Mouse (Mus musculus) Patski (cell line): ENCODE measurements around the gene 4930402H24Rik. TPM values are rescaled to one million over a fixed set of nuclear protein-coding genes. Genes with fewer than 3 reads are reported as not detected.
"Not testable (repeated sequence)": the region's sequence is repeated elsewhere in the genome, so short reads cannot be mapped to it uniquely, and the experiment has no call there.

ENCODE experiments used
- ATAC-seq: fragments of 100-300 bp; one replicate; pipeline ENCODE4 v1.8.0; 2021
- CTCF ChIA-PET: fragments of 350-600 bp; sonication (Branson Sonifier 250); formaldehyde crosslinking; loops from one replicate; lab custom pipeline; 2022; ENCODE audit warnings: inconsistent platforms; lab: Charles Lee
- POLR2A ChIA-PET: fragments of 350-600 bp; sonication (Branson Sonifier 250); formaldehyde crosslinking; loops from one replicate; lab custom pipeline; 2022; ENCODE audit warnings: antibody characterized with exemption, inconsistent platforms; lab: Charles Lee
- DNase-seq: peaks from one replicate; pipeline ENCODE4 v3.0.0-alpha.2; 2011; ENCODE audit warnings: low read depth, low spot score
- H3K27me3 ChIP-seq: fragments of 371-371 bp; one replicate; pipeline ENCODE4 v1.5.1; 2021
- CTCF ChIP-seq: fragments of 100-300 bp; IDR thresholded peaks from one replicate; pipeline ENCODE4 v1.5.1; 2021
- in situ Hi-C: fragments of 300-500 bp; cut with MboI; formaldehyde crosslinking; loops from 3 replicates; pipeline ENCODE4 v1.11.1; 2018; ENCODE audit warnings: low pct_unique_long_range_greater_than_20kb, mixed read lengths
- polyA plus RNA-seq: library from polyadenylated mRNA; unstranded; gene quantifications from one replicate; pipeline ENCODE4 v1.2.3, GENCODE M21; 2021

Gene 4930402H24Rik
- polyA plus RNA-seq, 1 experiment from 2014 or later = 50.9 TPM

GRCm38 (mm10) chr2:130838131-130838530, 68.1 kb downstream of the 4930402H24Rik start:
- CTCF ChIA-PET = interaction anchor here (1.0 kb wide), 1 partner anchor 11 kb away, joined by 3 read pairs; no protein-coding TSS in a partner anchor

GRCm38 (mm10) chr2:130833699-130834098, 72.5 kb downstream of the 4930402H24Rik start:
- DNase-seq (no peak), ATAC-seq (no peak)
- in situ Hi-C loops = no loop called here
- CTCF ChIA-PET = no interaction called here
- POLR2A ChIA-PET = interaction anchor here (0.5 kb wide), 1 partner anchor 12 kb away, joined by 7 read pairs; no protein-coding TSS in a partner anchor
- TF ChIP-seq CTCF = no peak
- no peaks in the 10 kb centered on the region for H3K27me3 ChIP-seq

More at GRCm38 (mm10) chr2:130838131-130838530, 68.1 kb downstream of the 4930402H24Rik start:
- TF ChIP-seq CTCF = no peak
- H3K27me3 ChIP-seq = no peaks in the 10 kb centered on the region
- POLR2A ChIA-PET = interaction anchor here (0.6 kb wide), 1 partner anchor 11 kb away, joined by 3 read pairs; no protein-coding TSS in a partner anchor
- DNase-seq (no peak), ATAC-seq (no peak)
- in situ Hi-C loops = no loop called here

- no peak for ATAC-seq
- ChIA-PET CTCF (interaction anchor here (1.2 to 1.5 kb wide), 3 partner anchors 13 to 18 kb away, joined by 3 to 4 read pairs (median 4); no protein-coding TSS in a partner anchor), POLR2A (no interaction called here)
- TF ChIP-seq CTCF = no peak
- no peaks in the 10 kb centered on the region for H3K27me3 ChIP-seq
- in situ Hi-C loops = no loop called here
- no peak for DNase-seq
Observed at GRCm38 (mm10) chr2:130832582-130832981, 73.6 kb downstream of the 4930402H24Rik start.

- ChIA-PET POLR2A (no interaction called here), CTCF (interaction anchor here (1.2 to 1.5 kb wide), 3 partner anchors 13 to 18 kb away, joined by 3 to 4 read pairs (median 4); no protein-coding TSS in a partner anchor)
- in situ Hi-C loops = no loop called here
- no peak for ATAC-seq
- no peak for DNase-seq
- H3K27me3 ChIP-seq = no peaks in the 10 kb centered on the region
- no peak for TF ChIP-seq CTCF
Observed at GRCm38 (mm10) chr2:130832012-130832411, 74.2 kb downstream of the 4930402H24Rik start.

GRCm38 (mm10) chr2:130830236-130830635, 76.0 kb downstream of the 4930402H24Rik start:
- H3K27me3 ChIP-seq = no peaks in the 10 kb centered on the region
- CTCF ChIA-PET = no interaction called here
- in situ Hi-C loops = no loop called here
- DNase-seq = no peak
- ATAC-seq = no peak
- no peak for TF ChIP-seq CTCF
- POLR2A ChIA-PET = interaction anchor here (0.6 kb wide), 1 partner anchor 115 kb away, joined by 3 read pairs; no protein-coding TSS in a partner anchor

GRCm38 (mm10) chr2:130829496-130829895, 76.7 kb downstream of the 4930402H24Rik start:
- H3K27me3 ChIP-seq = no peaks in the 10 kb centered on the region
- POLR2A ChIA-PET = interaction anchor here (0.6 kb wide), 1 partner anchor 114 kb away, joined by 3 read pairs; no protein-coding TSS in a partner anchor
- ATAC-seq (no peak), DNase-seq (no peak)
- CTCF ChIA-PET = no interaction called here
- no peak for TF ChIP-seq CTCF
- in situ Hi-C loops = no loop called here

- no peak for ATAC-seq
- CTCF ChIA-PET = no interaction called here
- in situ Hi-C loops = no loop called here
Observed at GRCm38 (mm10) chr2:130828668-130829067, 77.5 kb downstream of the 4930402H24Rik start.

GRCm38 (mm10) chr2:130828066-130828465, 78.1 kb downstream of the 4930402H24Rik start:
- CTCF ChIA-PET, H3K27me3 ChIP-seq, POLR2A ChIA-PET, in situ Hi-C loops, DNase-seq, ATAC-seq: not testable (repeated sequence)

More at GRCm38 (mm10) chr2:130828668-130829067, 77.5 kb downstream of the 4930402H24Rik start:
- DNase-seq = no peak
- H3K27me3 ChIP-seq = no peaks in the 10 kb centered on the region
- POLR2A ChIA-PET = no interaction called here
- no peak for TF ChIP-seq CTCF

GRCm38 (mm10) chr2:130827410-130827809, 78.8 kb downstream of the 4930402H24Rik start:
- DNase-seq (no peak), ATAC-seq (no peak)
- ChIA-PET CTCF (interaction anchor here (1.5 kb wide), 1 partner anchor 10 kb away, joined by 3 read pairs; no protein-coding TSS in a partner anchor), POLR2A (interaction anchor here (1.2 kb wide), 1 partner anchor 9 kb away, joined by 3 read pairs; no protein-coding TSS in a partner anchor)
- in situ Hi-C loops = no loop called here
- H3K27me3 ChIP-seq = no peaks in the 10 kb centered on the region
- no peak for TF ChIP-seq CTCF

- in situ Hi-C loops = loop anchor here (5.0 kb wide), 2 partner anchors 88 to 133 kb away; partner anchors contain the start of genes 4930402H24Rik and Atrn
- no peaks in the 10 kb centered on the region for H3K27me3 ChIP-seq
- DNase-seq (no peak), ATAC-seq (peak; percentile 57)
- POLR2A ChIA-PET = no interaction called here
- peak; percentile 76 for TF ChIP-seq CTCF
- CTCF ChIA-PET = interaction anchor here (0.7 to 1.6 kb wide), 4 partner anchors 13 to 133 kb away, joined by 4 to 5 read pairs (median 4); no protein-coding TSS in a partner anchor
Observed at GRCm38 (mm10) chr2:130818838-130819647, 87.2 kb downstream of the 4930402H24Rik start.
